Mouse (Mus musculus) left cerebral cortex, adult 2 months (tissue): ENCODE results near the gene Slco3a1. TPM values are rescaled to one million over a fixed set of nuclear protein-coding genes. Genes with fewer than 3 reads are reported as not detected.
A peak's percentile ranks its signal among the peaks of the same experiment; 100 is the strongest.

ENCODE experiments used
- DNase-seq, 2 experiments: peaks; one replicate each; pipeline ENCODE4 v3.0.0; 2021 to 2022; ENCODE audit warnings: low spot score in 2 of 2, mixed read lengths in 1 of 2; ENCODE audit errors: extremely low spot score in 1 of 2
- H3K27ac ChIP-seq: fragments of 200-600 bp; 2 replicates; pipeline ENCODE4 v1.8.1; 2022
- H3K4me3 ChIP-seq: fragments of 200-600 bp; 2 replicates; pipeline ENCODE4 v1.8.1; 2022
- CTCF ChIP-seq: fragments of 200-600 bp; IDR thresholded peaks from 2 replicates; pipeline ENCODE4 v1.8.1; 2022; ENCODE audit warnings: antibody characterized with exemption, mild to moderate bottlenecking, moderate library complexity
- intact Hi-C: fragments of 180-260 bp; cut with DNase I; formaldehyde crosslinking; loops from one replicate; pipeline ENCODE4 v1.15.1; 2025
- microRNA-seq, 2 experiments: library from miRNA; unstranded; fragments of <30 nt; microRNA quantifications; one replicate each; pipeline ENCODE4 v1.2.0; 2021
- total RNA-seq, 2 experiments: library from RNA; stranded (reverse); gene quantifications; 2 replicates each; pipeline ENCODE4 v1.2.3; 2021

Gene Slco3a1
- total RNA-seq, 2 experiments from 2014 or later, result 54.9 to 56.8 TPM

DNA sequence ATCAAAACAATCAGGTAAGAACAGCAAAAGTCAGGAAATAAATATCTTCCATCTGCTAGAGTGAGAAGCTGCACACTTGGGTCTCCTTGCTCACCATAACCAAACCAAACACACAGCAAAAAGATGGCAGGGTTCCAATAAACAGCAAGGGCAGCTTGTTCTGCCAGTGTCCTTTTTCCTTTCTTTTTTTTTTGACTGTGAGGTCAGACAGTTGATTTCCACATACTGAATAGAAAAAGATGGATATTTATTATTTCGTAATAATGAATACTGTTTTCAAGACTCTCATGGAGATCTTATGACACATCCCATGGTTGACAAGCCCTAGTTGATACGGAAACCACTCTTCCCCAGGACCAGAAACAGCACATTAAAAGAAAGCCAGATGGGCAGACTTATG, 274.2 kb downstream of the Slco3a1 start:
- no peak for DNase-seq
- intact Hi-C loops, result no loop called here
- Histone ChIP-seq H3K4me3 (no peak overlapping the region), H3K27ac (no peak overlapping the region)
- TF ChIP-seq CTCF, result no peak

DNA sequence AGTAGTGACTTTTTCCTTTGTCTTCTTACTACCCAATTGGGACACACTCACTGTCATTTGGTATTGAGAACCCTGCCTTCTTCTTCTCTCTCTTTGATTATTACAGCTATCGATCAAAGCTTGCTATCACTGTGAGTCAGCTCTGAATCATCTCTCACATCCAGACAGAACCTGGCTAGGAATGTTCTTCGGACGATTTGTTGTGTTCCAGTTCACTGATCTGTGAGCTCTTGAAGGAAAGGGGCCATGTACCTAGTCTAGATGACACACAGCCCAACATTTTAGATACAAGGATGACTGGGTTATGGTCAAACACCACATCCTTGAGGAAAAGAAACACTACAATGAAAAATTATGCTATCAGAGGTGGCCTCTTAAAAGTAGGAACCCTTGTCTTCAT, 275.2 kb downstream of the Slco3a1 start:
- TF ChIP-seq CTCF, result no peak
- intact Hi-C loops, result no loop called here
- Histone ChIP-seq H3K4me3 (no peak overlapping the region), H3K27ac (no peak overlapping the region)
- DNase-seq, result no peak

DNA sequence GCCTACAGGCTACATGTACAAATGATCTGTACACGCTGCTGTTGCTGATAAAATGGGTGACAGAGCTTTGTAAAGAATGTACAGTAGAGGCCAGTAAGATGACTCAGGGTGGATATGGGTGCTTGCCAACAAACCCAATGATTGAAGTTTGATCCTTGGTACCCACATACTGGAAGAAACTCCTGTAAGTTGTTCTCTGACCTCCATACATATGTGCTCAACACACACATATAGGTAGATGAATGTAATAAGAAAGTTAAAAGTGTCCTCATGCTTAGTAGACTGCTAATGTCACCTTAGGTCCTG, 284.5 kb downstream of the Slco3a1 start:
- Histone ChIP-seq H3K27ac (no peak overlapping the region), H3K4me3 (no peak overlapping the region)
- no peak for DNase-seq
- intact Hi-C loops, result no loop called here
- no peak for TF ChIP-seq CTCF

DNA sequence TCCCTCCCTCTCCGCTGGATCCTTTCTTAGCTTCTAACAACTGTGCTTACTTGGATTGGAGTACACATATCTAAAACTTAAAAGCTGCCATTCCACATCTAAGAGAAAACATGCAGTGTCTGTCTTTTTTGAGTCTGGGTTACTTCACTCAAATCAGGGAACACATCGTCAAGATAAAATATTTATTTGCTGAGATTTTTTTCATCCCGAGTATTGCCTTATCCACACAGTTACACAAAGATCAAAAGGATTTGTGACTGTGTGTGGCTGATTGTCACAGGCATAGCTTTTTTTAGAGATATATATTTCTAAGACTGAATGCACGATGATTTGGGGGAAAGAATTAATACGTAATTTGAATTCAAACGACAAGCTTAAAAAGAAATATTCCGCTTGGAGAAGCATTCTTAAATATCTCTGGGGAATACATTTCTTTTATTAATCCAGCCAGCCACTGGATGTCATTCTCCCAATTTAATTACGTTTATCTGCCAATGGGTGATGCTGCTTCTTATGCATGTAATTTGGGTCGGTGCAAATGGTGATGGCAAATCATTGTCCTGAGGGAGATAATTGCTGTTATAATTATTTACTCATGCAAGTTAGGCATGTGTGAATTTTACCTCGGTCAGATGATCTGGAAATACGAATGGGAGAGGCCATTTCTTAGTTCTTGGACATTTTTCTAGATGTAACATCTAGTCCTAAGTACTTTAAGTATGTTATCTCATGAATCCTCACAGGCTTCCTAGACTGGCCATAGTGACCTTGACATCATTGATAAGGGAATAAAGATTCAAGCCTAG, 285.1 kb downstream of the Slco3a1 start:
- no peak for DNase-seq
- no peak overlapping the region for H3K27ac ChIP-seq
- H3K4me3 ChIP-seq, result no peak overlapping the region
- TF ChIP-seq CTCF, result no peak
- intact Hi-C loops, result no loop called here

DNA sequence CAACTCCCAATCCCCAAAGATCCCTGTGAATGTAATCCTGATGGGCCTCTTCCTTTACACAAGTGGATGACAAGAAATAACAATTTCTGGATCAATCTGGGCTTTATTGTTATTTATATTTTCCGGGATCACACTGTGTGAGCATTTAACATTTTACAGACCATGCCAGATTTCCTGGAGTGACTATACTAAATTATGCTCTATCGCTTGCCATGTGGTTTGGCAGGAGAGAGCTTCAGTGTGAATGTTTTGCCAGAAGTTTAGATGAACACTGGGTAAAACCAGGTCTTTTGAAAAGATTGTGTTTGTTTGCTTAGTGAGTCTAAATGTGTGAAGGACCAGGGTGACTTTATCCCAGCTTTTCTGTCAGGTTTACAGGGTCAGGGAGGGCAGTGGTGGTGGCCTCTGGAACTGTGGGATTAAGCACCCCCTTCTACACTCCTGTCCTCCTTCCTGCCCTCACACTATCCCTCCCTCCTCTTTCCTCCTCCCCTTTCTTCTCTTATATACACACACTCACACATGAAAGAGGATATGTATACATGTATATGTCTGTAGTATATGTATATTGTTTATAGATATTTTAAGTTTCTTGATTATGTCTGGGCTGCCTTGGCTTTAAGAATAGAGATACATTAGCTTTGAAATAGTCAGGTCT, 287.9 kb downstream of the Slco3a1 start:
- H3K27ac ChIP-seq, result no peak overlapping the region
- TF ChIP-seq CTCF, result no peak
- no peak for DNase-seq
- no peak overlapping the region for H3K4me3 ChIP-seq
- intact Hi-C loops, result no loop called here

DNA sequence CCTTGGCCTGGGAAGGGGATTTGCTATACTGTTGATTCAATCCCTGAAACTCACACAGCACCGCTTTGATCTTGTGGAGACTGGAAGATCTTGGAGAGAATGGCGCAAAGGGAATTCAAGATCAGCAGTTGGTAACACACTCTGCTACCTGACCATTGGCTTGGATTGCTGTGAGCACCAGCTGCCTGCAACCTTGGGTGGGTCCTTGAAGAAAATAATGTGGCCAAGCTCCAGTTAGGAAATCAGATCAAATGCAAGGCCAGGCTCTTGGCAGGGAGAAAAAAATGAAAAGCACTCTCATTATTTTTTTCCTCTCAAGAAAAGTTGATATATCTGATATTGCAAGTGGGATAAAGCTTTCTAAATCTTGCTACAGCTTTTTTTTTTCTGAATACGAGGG, 298.3 kb downstream of the Slco3a1 start:
- TF ChIP-seq CTCF, result no peak
- no peak overlapping the region for H3K27ac ChIP-seq
- no peak overlapping the region for H3K4me3 ChIP-seq
- intact Hi-C loops, result no loop called here
- DNase-seq, result no peak

DNA sequence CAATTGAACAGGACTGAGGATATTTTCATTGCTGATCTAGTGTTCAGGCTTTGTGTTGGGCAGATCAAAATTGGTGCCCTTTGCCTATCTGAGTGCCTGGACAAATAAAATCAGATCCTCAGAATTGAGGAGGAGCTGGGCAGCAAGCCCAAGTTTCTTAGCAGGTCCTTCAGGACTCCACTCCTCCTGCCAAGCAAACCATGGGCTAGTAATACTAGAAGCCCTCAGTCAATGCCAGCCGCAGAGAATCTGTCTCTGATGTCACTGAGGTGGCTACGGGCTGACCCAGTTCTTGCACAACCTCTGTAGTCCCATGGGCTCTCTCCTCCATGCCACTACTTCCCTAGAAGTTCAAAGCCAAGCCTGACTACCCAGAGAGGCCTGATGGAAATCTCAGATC, 302.5 kb downstream of the Slco3a1 start:
- intact Hi-C loops, result no loop called here
- Histone ChIP-seq H3K4me3 (no peak overlapping the region), H3K27ac (no peak overlapping the region)
- DNase-seq, result no peak
- no peak for TF ChIP-seq CTCF

DNA sequence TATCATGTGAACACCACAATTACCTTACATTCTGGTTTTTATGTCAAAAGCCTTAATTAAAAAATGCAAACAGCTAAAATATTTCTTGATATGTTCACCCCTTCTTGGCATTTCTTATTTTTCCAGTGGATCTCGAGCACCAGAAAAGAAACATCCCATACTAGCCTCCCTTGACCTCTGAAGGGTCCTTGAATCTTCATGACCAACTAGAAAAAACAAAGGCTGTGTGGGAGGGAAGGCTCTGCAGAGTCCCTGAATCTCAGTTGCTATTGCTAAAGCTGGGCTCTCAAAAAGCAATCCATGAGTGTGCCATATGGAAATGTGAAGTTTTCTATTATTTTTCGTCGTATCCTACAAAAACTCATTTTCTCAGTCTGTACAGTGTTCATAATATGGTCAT, 313.3 kb downstream of the Slco3a1 start:
- no peak overlapping the region for H3K27ac ChIP-seq
- no peak for DNase-seq
- H3K4me3 ChIP-seq, result no peak overlapping the region
- intact Hi-C loops, result no loop called here
- no peak for TF ChIP-seq CTCF

DNA sequence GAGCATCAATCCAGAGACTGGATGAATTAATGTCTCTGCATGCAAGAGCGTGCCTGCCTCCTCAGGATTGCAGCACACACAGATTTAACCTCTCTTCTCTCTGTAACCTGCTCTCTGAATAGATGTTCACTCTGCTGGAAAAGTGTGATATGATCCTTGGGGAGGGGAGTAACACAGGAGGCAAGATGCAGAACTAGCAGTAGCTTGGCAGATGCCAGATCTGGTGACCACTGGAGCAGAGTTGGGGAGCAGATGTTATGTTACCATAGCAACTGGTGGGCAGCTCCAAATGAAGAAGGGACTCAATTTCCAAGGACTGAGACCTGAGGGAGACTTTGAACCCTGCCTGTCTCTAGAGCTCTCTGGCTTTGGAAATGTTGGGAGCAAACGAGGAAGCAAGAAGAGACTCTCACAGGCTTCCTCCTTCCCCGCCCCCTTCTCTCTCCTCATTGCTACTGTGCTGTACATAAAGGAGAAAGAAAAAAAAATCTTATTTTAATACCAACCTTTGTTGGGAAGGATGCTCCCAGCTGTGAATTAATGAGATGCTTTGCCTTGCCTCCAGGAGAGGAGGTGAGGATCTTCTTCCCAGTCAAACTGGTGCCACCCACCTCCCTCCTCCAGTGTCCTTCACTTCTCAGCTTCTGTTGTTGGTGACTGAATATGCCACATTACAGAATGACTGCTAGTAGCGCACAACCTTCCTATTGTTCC, 314.0 kb downstream of the Slco3a1 start:
- Histone ChIP-seq H3K27ac (no peak overlapping the region), H3K4me3 (no peak overlapping the region)
- no peak for TF ChIP-seq CTCF
- intact Hi-C loops, result no loop called here
- DNase-seq, result peak in 1 of 2 experiments; percentile 17

Small RNAs within 50 kb of the gene (microRNA-seq; reads per million reads assigned to microRNA genes)
- gene Gm27459, result 0 reads per million in 2 experiments
